Mouse (Mus musculus) urinary bladder, adult 2 months (tissue): Measurements from ENCODE around the gene Adgrg3. TPM values are rescaled to one million over a fixed set of nuclear protein-coding genes. Genes with fewer than 3 reads are reported as not detected.

ENCODE experiments used
- DNase-seq: peaks from one replicate; pipeline ENCODE4 v3.0.0; 2022; ENCODE audit warnings: low spot score
- polyA plus RNA-seq: library from polyadenylated mRNA; depleted of rRNA; stranded (reverse); fragments of >200 nt; gene quantifications from 2 replicates; pipeline ENCODE4 v1.2.3, GENCODE M21; 2012; rRNA removed

Adgrg3 gene
- polyA plus RNA-seq: 4.9 and 6.3 TPM in 2 replicates

GRCm38 (mm10) chr8:95017451-95017850 is at the start of gene Adgrg3:
Adgrg3 (plus strand) TSS chr8:95017692.
- no peak for DNase-seq

- DNase-seq: no peak
Observed at GRCm38 (mm10) chr8:94973270-94973669, 44.2 kb upstream of the Adgrg3 start.

GRCm38 (mm10) chr8:94973786-94974185 is 43.7 kb upstream of the Adgrg3 start:
- no peak for DNase-seq

GRCm38 (mm10) chr8:94974467-94975165 is 42.9 kb upstream of the Adgrg3 start, which contains the start of gene Adgrg1:
Adgrg1 (plus strand) TSS chr8:94974751.
- no peak for DNase-seq

- DNase-seq: peak; percentile 63
Observed at GRCm38 (mm10) chr8:94976651-94977417, 40.7 kb upstream of the Adgrg3 start.

GRCm38 (mm10) chr8:94978131-94978530 is 39.4 kb upstream of the Adgrg3 start:
- no peak for DNase-seq

- DNase-seq: no peak
Observed at GRCm38 (mm10) chr8:94978593-94979319, 38.7 kb upstream of the Adgrg3 start.

- no peak for DNase-seq
Observed at GRCm38 (mm10) chr8:94980176-94980575, 37.3 kb upstream of the Adgrg3 start.

GRCm38 (mm10) chr8:94980976-94981375 is 36.5 kb upstream of the Adgrg3 start:
- no peak for DNase-seq

- no peak for DNase-seq
Observed at GRCm38 (mm10) chr8:94981848-94982247, 35.6 kb upstream of the Adgrg3 start.

GRCm38 (mm10) chr8:94983146-94983545 is 34.3 kb upstream of the Adgrg3 start:
- DNase-seq: no peak

GRCm38 (mm10) chr8:94983881-94984516 is 33.5 kb upstream of the Adgrg3 start:
- no peak for DNase-seq

GRCm38 (mm10) chr8:94985023-94985422 is 32.5 kb upstream of the Adgrg3 start:
- no peak for DNase-seq

GRCm38 (mm10) chr8:94986676-94987075 is 30.8 kb upstream of the Adgrg3 start:
- DNase-seq: no peak

- DNase-seq: no peak
Observed at GRCm38 (mm10) chr8:94987553-94987952, 29.9 kb upstream of the Adgrg3 start.

- DNase-seq: no peak
Observed at GRCm38 (mm10) chr8:94988619-94989018, 28.9 kb upstream of the Adgrg3 start.

- no peak for DNase-seq
Observed at GRCm38 (mm10) chr8:94989711-94990110, 27.8 kb upstream of the Adgrg3 start.

- no peak for DNase-seq
Observed at GRCm38 (mm10) chr8:94990598-94991453, 26.7 kb upstream of the Adgrg3 start.

GRCm38 (mm10) chr8:94991454-94991994 is 26.0 kb upstream of the Adgrg3 start:
- DNase-seq: no peak

- DNase-seq: no peak
Observed at GRCm38 (mm10) chr8:94992010-94992409, 25.5 kb upstream of the Adgrg3 start.

- DNase-seq: no peak
Observed at GRCm38 (mm10) chr8:94992534-94992933, 25.0 kb upstream of the Adgrg3 start.
